Mouse (Mus musculus) lung, embryonic 14.5 days (tissue): ENCODE measurements around the gene Usp24. TPM values are rescaled to one million over a fixed set of nuclear protein-coding genes. Genes with fewer than 3 reads are reported as not detected.

Experiments
- ATAC-seq: fragments of 200-750 bp; cut with Nextera tagmentation; 2 replicates; pipeline ENCODE4 v1.8.0; 2017; ENCODE audit warnings: mild to moderate bottlenecking, moderate TSS enrichment, moderate library complexity; ENCODE audit not compliant: insufficient read depth
- DNase-seq: peaks from one replicate; pipeline ENCODE4 v3.0.0-alpha.2; 2015
- H3K27ac ChIP-seq: fragments of 300-500 bp; sonication (generic); 2 replicates; pipeline ENCODE4 v1.5.1; 2014; ENCODE audit warnings: low read depth, mild to moderate bottlenecking, moderate library complexity
- H3K27me3 ChIP-seq: fragments of 300-500 bp; sonication (generic); 2 replicates; pipeline ENCODE4 v1.6.1; 2014; ENCODE audit warnings: low read length, control low read depth; ENCODE audit not compliant: insufficient read depth
- H3K36me3 ChIP-seq: fragments of 300-500 bp; sonication (generic); 2 replicates; pipeline ENCODE4 v1.6.1; 2014; ENCODE audit warnings: control low read depth; ENCODE audit not compliant: insufficient read depth
- H3K4me1 ChIP-seq: fragments of 300-500 bp; sonication (generic); 2 replicates; pipeline ENCODE4 v1.6.1; 2014; ENCODE audit warnings: antibody characterized with exemption, control low read depth; ENCODE audit not compliant: insufficient read depth
- H3K4me2 ChIP-seq: fragments of 300-500 bp; sonication (generic); 2 replicates; pipeline ENCODE4 v1.6.1; 2014; ENCODE audit warnings: mild to moderate bottlenecking
- H3K4me3 ChIP-seq: fragments of 300-500 bp; sonication (generic); 2 replicates; pipeline ENCODE4 v1.5.1; 2014; ENCODE audit warnings: low read depth, low read length
- H3K9ac ChIP-seq: fragments of 300-500 bp; sonication (generic); 2 replicates; pipeline ENCODE4 v1.6.1; 2014
- H3K9me3 ChIP-seq: fragments of 300-500 bp; sonication (generic); 2 replicates; pipeline ENCODE4 v1.6.1; 2016; ENCODE audit warnings: low read depth, low read length, control low read depth
- CTCF ChIP-seq: IDR thresholded peaks from 2 replicates; pipeline ENCODE4 v1.5.1; 2016; ENCODE audit warnings: antibody characterized with exemption, low read depth
- WGBS: fragments of 180-500 bp; shearing (Covaris S2); extraction: QIAGEN DNeasy Blood & Tissue Kit; methylation state at CpG from one replicate; pipeline ENCODE4 v1.1.7; 2014; 5-methylcytosine and 5-hydroxymethylcytosine counted together
- polyA plus RNA-seq: library from polyadenylated mRNA; unstranded; fragments of >200 nt; fragmentation: Nextera tagmentation; extraction: Ambion mirVana; gene quantifications from 2 replicates; pipeline ENCODE4 v1.2.1, GENCODE M21; 2014

Gene Usp24
- polyA plus RNA-seq, 1 experiment from 2014 or later: 12.6 TPM

- 62% methylated on average over 5 of the region's 5 CpGs for WGBS
- no peak overlapping the region for H3K27ac ChIP-seq
- no peaks in the 10 kb centered on the region for H3K9me3 ChIP-seq
- ATAC-seq: no peak
- H3K36me3 ChIP-seq: no peaks in the 10 kb centered on the region
- no peak for TF ChIP-seq CTCF
- H3K9ac ChIP-seq: no peak overlapping the region
- no peak overlapping the region for H3K4me2 ChIP-seq
- peaks cover 27% of the 10 kb centered on the region for H3K27me3 ChIP-seq
- no peaks in the 10 kb centered on the region for H3K4me1 ChIP-seq
- no peak for DNase-seq
- no peak overlapping the region for H3K4me3 ChIP-seq
These were observed 146.5 kb downstream of the Usp24 start for GRCm38 (mm10) chr4:106462524-106462923.

GRCm38 (mm10) chr4:106463174-106463801, 147.3 kb downstream of the Usp24 start:
- peak; percentile 49 for DNase-seq
- no peaks in the 10 kb centered on the region for H3K4me1 ChIP-seq
- H3K4me3 ChIP-seq: peak overlapping the region; percentile 40
- H3K9ac ChIP-seq: peak overlapping the region; percentile 44
- H3K9me3 ChIP-seq: no peaks in the 10 kb centered on the region
- no peaks in the 10 kb centered on the region for H3K36me3 ChIP-seq
- no peak overlapping the region for H3K27ac ChIP-seq
- H3K4me2 ChIP-seq: peak overlapping the region; percentile 78
- 27% methylated on average over 21 of the region's 21 CpGs for WGBS
- no peak; the same call in 1 of the 2 replicates for ATAC-seq
- H3K27me3 ChIP-seq: peaks cover 27% of the 10 kb centered on the region
- TF ChIP-seq CTCF: no peak

GRCm38 (mm10) chr4:106467420-106468110, 151.6 kb downstream of the Usp24 start:
- 79% methylated on average over 13 of the region's 13 CpGs for WGBS
- no peak for TF ChIP-seq CTCF
- Histone ChIP-seq H3K27me3 (peaks cover 27% of the 10 kb centered on the region), H3K27ac (no peak overlapping the region), H3K4me3 (no peak overlapping the region), H3K9ac (no peak overlapping the region), H3K9me3 (no peaks in the 10 kb centered on the region), H3K36me3 (no peaks in the 10 kb centered on the region), H3K4me1 (no peaks in the 10 kb centered on the region), H3K4me2 (no peak overlapping the region)
- no peak for ATAC-seq
- no peak for DNase-seq

- H3K27me3 ChIP-seq: no peaks in the 10 kb centered on the region
- H3K4me2 ChIP-seq: no peak overlapping the region
- no peaks in the 10 kb centered on the region for H3K4me1 ChIP-seq
- H3K4me3 ChIP-seq: no peak overlapping the region
- DNase-seq (no peak), ATAC-seq (no peak)
- TF ChIP-seq CTCF: no peak
- H3K9me3 ChIP-seq: no peaks in the 10 kb centered on the region
- no peak overlapping the region for H3K9ac ChIP-seq
- H3K27ac ChIP-seq: no peak overlapping the region
- H3K36me3 ChIP-seq: no peaks in the 10 kb centered on the region
- 60% methylated on average over 5 of the region's 5 CpGs for WGBS
These were observed 154.9 kb downstream of the Usp24 start for GRCm38 (mm10) chr4:106470921-106471320.

GRCm38 (mm10) chr4:106472335-106472734, 156.3 kb downstream of the Usp24 start:
- H3K4me3 ChIP-seq: no peak overlapping the region
- peak; percentile 88 for DNase-seq
- H3K4me2 ChIP-seq: no peak overlapping the region
- no peaks in the 10 kb centered on the region for H3K36me3 ChIP-seq
- WGBS: 9% methylated on average over 3 of the region's 3 CpGs
- H3K9me3 ChIP-seq: no peaks in the 10 kb centered on the region
- no peak overlapping the region for H3K9ac ChIP-seq
- no peaks in the 10 kb centered on the region for H3K4me1 ChIP-seq
- TF ChIP-seq CTCF: peak; percentile 85
- no peaks in the 10 kb centered on the region for H3K27me3 ChIP-seq
- peak; percentile 63 for ATAC-seq
- H3K27ac ChIP-seq: no peak overlapping the region

- H3K9me3 ChIP-seq: no peaks in the 10 kb centered on the region
- H3K4me3 ChIP-seq: no peak overlapping the region
- WGBS: 1% methylated on average over 6 of the region's 6 CpGs
- H3K4me1 ChIP-seq: no peaks in the 10 kb centered on the region
- no peak overlapping the region for H3K27ac ChIP-seq
- no peaks in the 10 kb centered on the region for H3K27me3 ChIP-seq
- no peak overlapping the region for H3K9ac ChIP-seq
- H3K4me2 ChIP-seq: no peak overlapping the region
- ATAC-seq (peak; percentile 60), DNase-seq (peak; percentile 87)
- TF ChIP-seq CTCF: peak; percentile 91
- H3K36me3 ChIP-seq: no peaks in the 10 kb centered on the region
These were observed 158.2 kb downstream of the Usp24 start for GRCm38 (mm10) chr4:106474241-106474640.

- no peak overlapping the region for H3K9ac ChIP-seq
- 74% methylated on average over 3 of the region's 3 CpGs for WGBS
- H3K4me3 ChIP-seq: no peak overlapping the region
- H3K9me3 ChIP-seq: no peaks in the 10 kb centered on the region
- no peak for DNase-seq
- no peak for TF ChIP-seq CTCF
- no peaks in the 10 kb centered on the region for H3K4me1 ChIP-seq
- no peaks in the 10 kb centered on the region for H3K36me3 ChIP-seq
- H3K27me3 ChIP-seq: no peaks in the 10 kb centered on the region
- no peak overlapping the region for H3K4me2 ChIP-seq
- no peak overlapping the region for H3K27ac ChIP-seq
- ATAC-seq: no peak
These were observed 164.5 kb downstream of the Usp24 start for GRCm38 (mm10) chr4:106480545-106480944.
